In genomic region chr5:64212619-64213018, GRCm38 (mm10) we compare ENCODE assay signal across 15 mouse cellular contexts. TPM values are rescaled to one million over a fixed set of nuclear protein-coding genes. Genes with fewer than 3 reads are reported as not detected.
A peak's percentile ranks its signal among the peaks of the same experiment; 100 is the strongest.
DNase-seq lines count a peak whose midpoint lies in the region; ATAC-seq and TF ChIP-seq lines count a peak whose summit lies in the region.
"Had no signal": no experiment of that assay in that cellular context is flagged by ENCODE, and none has a peak within 500 bp of the region (broad histone marks: within the 10 kb centered on the region; RNA-seq: fewer than 3 reads in every experiment).

No protein-coding gene starts in this region.

- WGBS in heart, embryonic 12.5 days: 69% methylated on average over 3 of the region's 3 CpGs
- 78% methylated on average over 3 of the region's 3 CpGs for WGBS in liver, adult 2 months

- TF ChIP-seq CTCF in liver, adult 2 months (IDR thresholded peaks at IDR 0.05; ENCODE audit: low read depth, low read length): no peak

- 0 out of 2 replicates have a peak, but pooled peaks cover 10% of the 10 kb centered on the region for H3K4me1 ChIP-seq in heart, embryonic 12.5 days (replicated peaks)
- peaks cover 5% of the 10 kb centered on the region for H3K4me1 ChIP-seq in liver, adult 2 months (ENCODE audit: control insufficient read depth, insufficient read depth, low read length)
- H3K4me1 ChIP-seq in brown adipose tissue, adult 24 weeks (ENCODE audit: control insufficient read depth, insufficient read depth, insufficient read length, low read length): peaks cover 6% of the 10 kb centered on the region; the same call in 1 of the 2 replicates
- H3K4me1 ChIP-seq: midbrain, embryonic 10.5 days had no signal

- no peak overlapping the region for H3K4me2 ChIP-seq in heart, embryonic 12.5 days
- H3K4me2 ChIP-seq: limb, embryonic 12.5 days had no signal

- intact Hi-C loops in heart, postnatal 14 days (cut with DNase I): no loop called here

- H3K27me3 ChIP-seq in heart, embryonic 12.5 days (replicated peaks): no peaks in the 10 kb centered on the region
- H3K27me3 ChIP-seq in liver, adult 2 months (ENCODE audit: control insufficient read depth, insufficient read depth, low read length): no peaks in the 10 kb centered on the region
- H3K27me3 ChIP-seq: limb, embryonic 12.5 days had no signal

- H3K4me3 ChIP-seq in heart, embryonic 12.5 days: no peak overlapping the region
- H3K4me3 ChIP-seq in liver, adult 2 months (ENCODE audit: insufficient read depth, low read depth, low read length): no peak overlapping the region
- no peak overlapping the region for H3K4me3 ChIP-seq in brown adipose tissue, adult 24 weeks (ENCODE audit: insufficient read depth, low read depth, low read length)
- H3K4me3 ChIP-seq: limb, embryonic 12.5 days; midbrain, embryonic 10.5 days had no signal

- no peaks in the 10 kb centered on the region for H3K36me3 ChIP-seq in heart, embryonic 12.5 days
- no peaks in the 10 kb centered on the region for H3K36me3 ChIP-seq in liver, adult 2 months (ENCODE audit: control insufficient read depth, insufficient read depth, low read length)
- H3K36me3 ChIP-seq: G1E; limb, embryonic 12.5 days; midbrain, embryonic 10.5 days had no signal

- H3K27ac ChIP-seq in heart, embryonic 12.5 days (ENCODE audit: poor library complexity, severe bottlenecking): 0 out of 2 replicates have a peak overlapping the region, but pooled peaks have one; percentile 11
- H3K27ac ChIP-seq in liver, adult 2 months (replicated peaks; ENCODE audit: insufficient read depth, low read depth, low read length): 0 out of 2 replicates have a peak overlapping the region, but pooled peaks have one; percentile 32
- H3K27ac ChIP-seq in brown adipose tissue, adult 24 weeks (replicated peaks; ENCODE audit: low read depth, low read length): peak overlapping the region; percentile 66
- H3K27ac ChIP-seq: limb, embryonic 12.5 days; midbrain, embryonic 10.5 days had no signal

- TF ChIP-seq POLR2A in liver, adult 2 months (IDR thresholded peaks at IDR 0.05; ENCODE audit: extremely low read depth, insufficient read depth, low read length): no peak

- DNase-seq in heart, postnatal 14 days: no peak
- no peak for DNase-seq in liver, adult 2 months (ENCODE audit: extremely low read depth, low read depth, low spot score)
- DNase-seq in liver: no peak
- no peak for DNase-seq in thymus, postnatal 14 days
- DNase-seq: cerebellum, adult 11-12 months; cerebellum, postnatal 36 days; forebrain, postnatal 0 days; gastrocnemius, postnatal 14 days; thymus, postnatal 4 days had no signal

- ATAC-seq in heart, embryonic 12.5 days (ENCODE audit: insufficient number of reproducible peaks, low FRiP score): no peak
- peak; percentile 47 for ATAC-seq in monocyte, adult 5-6 weeks (replicated peaks; ENCODE audit: insufficient number of reproducible peaks, low FRiP score, low TSS enrichment, poor library complexity, severe bottlenecking)
- ATAC-seq: forebrain, postnatal 0 days had no signal

- no peaks in the 10 kb centered on the region for H3K79me2 ChIP-seq in liver, adult 2 months (ENCODE audit: control insufficient read depth, insufficient read depth, low read length)

- no peaks in the 10 kb centered on the region for H3K9me3 ChIP-seq in heart, embryonic 12.5 days (replicated peaks)
- H3K9me3 ChIP-seq: G1E; limb, embryonic 12.5 days; midbrain, embryonic 10.5 days had no signal

- no peak overlapping the region for H3K9ac ChIP-seq in heart, embryonic 12.5 days
- no peak overlapping the region for H3K9ac ChIP-seq in liver, adult 2 months (ENCODE audit: low read depth, low read length)
- H3K9ac ChIP-seq: forebrain, postnatal 0 days; limb, embryonic 12.5 days had no signal

RNA-seq across cellular contexts. Expression of gene Tbc1d1, which starts 56.5 kb away (rescaled TPM):
- 36.4 and 38.3 TPM in 2 replicates for polyA plus RNA-seq in heart, embryonic 12.5 days (2016; fragmentation: Nextera tagmentation; extraction: Ambion mirVana)
- 10 to 100 TPM; 16.7 to 21.9 TPM for total RNA-seq in heart, postnatal 14 days (2021)
- 8.1 and 8.5 TPM in 2 replicates for total RNA-seq in liver, adult 2 months (2014; rRNA removed)
- 1.6 and 2.2 TPM in 2 replicates for polyA plus RNA-seq in liver, adult 2 months (2012; rRNA removed)
- 5.6 and 7.8 TPM in 2 replicates for polyA plus RNA-seq in brown adipose tissue, adult 24 weeks (2012; ENCODE audit: insufficient read depth, insufficient read length, missing spikeins)
- 61.0 to 74.1 TPM (median 62.6 TPM) in 3 replicates for total RNA-seq in monocyte, adult 5-6 weeks (2017)

Comparison
In these comparisons a context has a peak if more than half of its experiments do, and no peak if none do; other contexts are left out.
1. H3K27ac ChIP-seq: peak in every context shown above with its lines; median percentile 66 in brown adipose tissue, adult 24 weeks; 32 in liver, adult 2 months; 11 in heart, embryonic 12.5 days.